Mouse (Mus musculus) forebrain, postnatal 0 days (tissue): ENCODE measurements at regions not wholly inside any gene's neighbourhood (a gene's known extent, or its start where the extent isn't known, plus 50 kb on each side); places are given as distances from the start of the nearest gene placed in this dataset.

ENCODE experiments used
- ATAC-seq: fragments of 200-750 bp; cut with Nextera tagmentation; 2 replicates; pipeline ENCODE4 v1.8.0; 2017; ENCODE audit warnings: mild to moderate bottlenecking, moderate library complexity
- DNase-seq: peaks from one replicate; pipeline ENCODE4 v3.0.0-alpha.2; 2015
- H3K27ac ChIP-seq: fragments of 300-500 bp; sonication (generic); 2 replicates; pipeline ENCODE4 v1.5.1; 2014; ENCODE audit warnings: low read depth, mild to moderate bottlenecking, antibody characterized with exemption, low read length, moderate library complexity, mixed read lengths
- H3K27me3 ChIP-seq: fragments of 300-500 bp; sonication (generic); 2 replicates; pipeline ENCODE4 v1.6.1; 2014; ENCODE audit warnings: mild to moderate bottlenecking, low read length, mixed read lengths; ENCODE audit not compliant: insufficient read depth
- H3K36me3 ChIP-seq: fragments of 300-500 bp; sonication (generic); 2 replicates; pipeline ENCODE4 v1.6.1; 2014; ENCODE audit warnings: mild to moderate bottlenecking, moderate library complexity; ENCODE audit not compliant: insufficient read depth
- H3K4me1 ChIP-seq: fragments of 300-500 bp; sonication (generic); 2 replicates; pipeline ENCODE4 v1.6.1; 2014; ENCODE audit warnings: antibody characterized with exemption; ENCODE audit not compliant: insufficient read depth
- H3K4me2 ChIP-seq: fragments of 300-500 bp; sonication (generic); 2 replicates; pipeline ENCODE4 v1.6.1; 2014; ENCODE audit warnings: low read depth, mild to moderate bottlenecking, moderate library complexity
- H3K4me3 ChIP-seq: fragments of 300-500 bp; sonication (generic); 2 replicates; pipeline ENCODE4 v1.5.1; 2014; ENCODE audit warnings: low read depth, low read length, mixed read lengths
- H3K9ac ChIP-seq: fragments of 300-500 bp; sonication (generic); 2 replicates; pipeline ENCODE4 v1.6.1; 2014; ENCODE audit warnings: mild to moderate bottlenecking
- H3K9me3 ChIP-seq: fragments of 300-500 bp; sonication (generic); 2 replicates; pipeline ENCODE4 v1.6.1; 2016; ENCODE audit warnings: low read length
- CTCF ChIP-seq: sonication (generic); IDR thresholded peaks from 2 replicates; pipeline ENCODE4 v1.5.1; 2016; ENCODE audit warnings: antibody characterized with exemption, control low read depth, low read depth
- WGBS: fragments of 180-500 bp; shearing (Covaris S2); extraction: QIAGEN DNeasy Blood & Tissue Kit; methylation state at CpG from one replicate; pipeline ENCODE4 v1.1.7; 2014; 5-methylcytosine and 5-hydroxymethylcytosine counted together

DNA sequence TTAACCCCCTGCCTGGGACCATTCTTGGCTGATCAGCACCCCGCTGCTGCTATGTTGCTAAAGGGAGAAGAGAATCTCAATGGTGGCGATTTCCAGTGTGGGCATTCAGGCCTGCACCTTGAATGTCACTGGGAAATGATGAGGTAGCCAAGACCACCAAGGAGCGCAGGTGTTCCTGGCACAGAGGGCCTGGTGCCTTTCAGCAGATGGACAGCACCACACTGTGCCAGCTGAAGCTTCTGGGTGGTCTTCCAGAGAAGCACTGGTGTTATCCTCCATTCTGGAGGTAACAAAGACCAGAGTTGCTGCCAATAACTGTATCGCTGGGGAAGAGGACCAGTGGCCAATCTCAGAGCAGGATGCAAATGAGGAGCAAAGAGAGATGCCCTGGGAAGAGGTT is 338.5 kb downstream of the Lmo4 start:
- Histone ChIP-seq H3K9me3 (no peaks in the 10 kb centered on the region), H3K9ac (no peak overlapping the region), H3K4me2 (no peak overlapping the region), H3K27ac (no peak overlapping the region), H3K4me1 (no peaks in the 10 kb centered on the region), H3K36me3 (no peaks in the 10 kb centered on the region), H3K27me3 (no peaks in the 10 kb centered on the region), H3K4me3 (no peak overlapping the region)
- TF ChIP-seq CTCF = no peak
- WGBS = 59% methylated on average over 4 of the region's 4 CpGs
- DNase-seq (no peak), ATAC-seq (no peak)

DNA sequence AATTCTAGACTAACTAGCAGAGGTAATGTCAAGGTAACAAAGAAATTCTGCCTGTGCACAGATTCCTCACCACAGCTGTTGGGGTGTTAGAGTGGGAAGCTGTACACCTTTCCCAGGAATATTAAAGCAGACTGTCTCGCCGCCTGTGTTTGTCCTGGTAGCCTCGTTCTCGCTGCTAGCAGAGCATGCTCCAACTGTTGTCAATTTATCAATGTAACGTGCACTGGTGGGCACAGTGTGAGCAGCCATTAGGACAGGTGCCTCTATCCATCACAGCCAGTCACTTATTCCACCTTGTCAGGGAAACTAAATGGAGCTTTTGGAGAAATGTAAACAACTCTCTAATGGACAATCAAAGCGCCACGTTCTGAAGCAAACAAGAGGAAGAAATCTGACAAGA is 339.4 kb downstream of the Lmo4 start:
- Histone ChIP-seq H3K27me3 (no peaks in the 10 kb centered on the region), H3K4me1 (no peaks in the 10 kb centered on the region), H3K4me2 (no peak overlapping the region), H3K9me3 (no peaks in the 10 kb centered on the region), H3K36me3 (no peaks in the 10 kb centered on the region), H3K4me3 (no peak overlapping the region), H3K9ac (no peak overlapping the region), H3K27ac (no peak overlapping the region)
- ATAC-seq (no peak), DNase-seq (no peak)
- TF ChIP-seq CTCF = no peak
- WGBS = 70% methylated on average over 7 of the region's 7 CpGs

DNA sequence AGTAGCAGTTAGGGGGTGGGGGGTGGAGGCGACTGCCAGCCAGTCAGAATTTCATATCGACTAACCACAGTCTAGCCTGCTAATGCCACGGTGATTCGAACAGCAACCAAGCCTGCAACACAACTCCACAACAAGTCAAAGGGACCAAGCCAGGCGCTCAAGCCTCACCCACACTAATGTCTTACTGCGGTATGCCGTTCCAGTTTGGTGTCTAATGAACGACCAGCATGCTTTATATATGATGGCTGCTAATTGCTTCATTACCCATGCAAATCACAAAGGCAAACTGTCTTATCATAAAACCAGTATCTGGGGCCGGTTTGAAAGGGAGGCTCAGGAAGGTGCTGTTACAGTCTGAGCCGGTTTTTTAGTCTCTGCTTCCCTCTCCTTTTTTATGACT is 340.5 kb downstream of the Lmo4 start:
- DNase-seq (no peak), ATAC-seq (no peak)
- no peak for TF ChIP-seq CTCF
- Histone ChIP-seq H3K4me2 (no peak overlapping the region), H3K27me3 (no peaks in the 10 kb centered on the region), H3K27ac (no peak overlapping the region), H3K9ac (no peak overlapping the region), H3K36me3 (no peaks in the 10 kb centered on the region), H3K4me3 (no peak overlapping the region), H3K9me3 (no peaks in the 10 kb centered on the region), H3K4me1 (no peaks in the 10 kb centered on the region)
- 42% methylated on average over 10 of the region's 10 CpGs for WGBS

DNA sequence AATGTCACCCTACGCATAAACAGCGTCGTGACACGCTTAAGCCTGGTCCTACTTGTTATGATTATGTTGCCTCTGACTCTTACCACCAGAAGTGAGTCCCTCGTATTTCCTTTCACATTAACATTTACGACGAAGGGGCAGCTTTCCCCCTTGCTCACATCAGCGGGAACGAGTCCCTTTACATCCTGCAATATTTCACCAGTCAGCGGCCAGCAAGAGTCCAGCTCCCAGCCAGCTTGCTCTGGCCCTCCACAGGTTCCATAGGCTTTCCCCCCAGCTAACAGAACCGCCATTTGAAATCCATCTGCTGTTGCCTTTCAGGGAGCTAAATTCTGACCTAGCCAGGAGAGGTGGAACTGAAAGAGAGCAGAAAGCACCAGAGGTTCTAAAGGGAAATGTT is 342.5 kb downstream of the Lmo4 start:
- Histone ChIP-seq H3K27ac (no peak overlapping the region), H3K4me3 (no peak overlapping the region), H3K9me3 (no peaks in the 10 kb centered on the region), H3K9ac (no peak overlapping the region), H3K4me2 (no peak overlapping the region), H3K27me3 (no peaks in the 10 kb centered on the region), H3K36me3 (no peaks in the 10 kb centered on the region), H3K4me1 (no peaks in the 10 kb centered on the region)
- no peak for TF ChIP-seq CTCF
- DNase-seq (no peak), ATAC-seq (no peak)
- WGBS = 91% methylated on average over 11 of the region's 11 CpGs

DNA sequence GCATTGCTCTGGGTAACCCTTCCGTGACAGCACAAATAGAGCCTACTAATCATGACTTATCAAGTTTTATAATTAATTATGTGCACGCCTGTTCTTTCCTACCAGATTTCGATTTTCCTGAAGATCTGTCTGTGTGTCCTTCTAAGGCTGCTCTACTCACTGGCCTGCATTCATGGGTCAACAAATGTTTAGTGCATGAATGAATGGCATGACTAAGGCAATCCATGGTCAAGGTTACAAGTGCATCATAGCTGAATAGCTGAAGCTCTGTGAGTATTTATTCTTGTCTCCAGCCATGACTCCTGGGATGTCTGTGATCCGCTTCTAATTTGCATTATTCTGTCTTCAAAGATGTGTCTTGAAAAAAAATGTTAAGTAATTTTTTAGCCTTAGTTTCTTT is 343.2 kb downstream of the Lmo4 start:
- Histone ChIP-seq H3K4me2 (no peak overlapping the region), H3K27ac (no peak overlapping the region), H3K36me3 (no peaks in the 10 kb centered on the region), H3K4me3 (no peak overlapping the region), H3K27me3 (no peaks in the 10 kb centered on the region), H3K9ac (no peak overlapping the region), H3K9me3 (no peaks in the 10 kb centered on the region), H3K4me1 (no peaks in the 10 kb centered on the region)
- WGBS = 84% methylated on average over 4 of the region's 4 CpGs
- ATAC-seq (no peak), DNase-seq (no peak)
- no peak for TF ChIP-seq CTCF

DNA sequence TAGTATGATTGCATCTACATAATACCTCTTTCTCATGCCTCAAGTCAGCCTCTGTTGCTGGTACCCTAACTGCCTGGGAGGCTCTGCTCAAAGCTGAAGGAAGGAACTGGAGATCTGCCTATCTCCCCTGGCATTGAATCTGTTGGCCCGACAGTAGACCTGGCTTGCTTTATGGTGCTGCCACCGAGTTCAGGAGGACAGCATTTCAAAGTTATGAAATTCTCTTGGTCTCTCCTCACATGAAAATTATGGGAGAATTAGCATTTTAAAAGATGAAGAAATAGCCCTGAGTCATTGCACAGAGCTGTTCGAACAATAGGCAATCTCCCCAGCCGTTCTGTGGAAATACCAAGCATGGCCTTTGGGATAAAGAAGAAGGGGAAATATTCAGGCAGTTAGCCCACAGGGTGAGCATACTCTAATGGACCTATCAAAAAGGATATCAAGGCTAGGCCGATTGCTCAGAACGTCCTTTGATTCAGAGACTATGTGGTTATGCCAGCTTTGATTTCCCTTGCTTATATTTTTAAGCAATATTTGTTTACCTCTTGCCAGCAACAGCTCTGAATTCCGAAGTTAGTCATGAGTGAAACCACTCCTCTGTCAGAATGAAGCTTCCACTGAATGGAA is 369.3 kb downstream of the Lmo4 start:
- no peak for ATAC-seq
- Histone ChIP-seq H3K9me3 (no peaks in the 10 kb centered on the region), H3K27me3 (no peaks in the 10 kb centered on the region), H3K27ac (no peak overlapping the region), H3K36me3 (no peaks in the 10 kb centered on the region), H3K9ac (no peak overlapping the region), H3K4me2 (no peak overlapping the region), H3K4me1 (no peaks in the 10 kb centered on the region), H3K4me3 (no peak overlapping the region)
- DNase-seq = no peak
- TF ChIP-seq CTCF = no peak
- WGBS = 89% methylated on average over 7 of the region's 7 CpGs

DNA sequence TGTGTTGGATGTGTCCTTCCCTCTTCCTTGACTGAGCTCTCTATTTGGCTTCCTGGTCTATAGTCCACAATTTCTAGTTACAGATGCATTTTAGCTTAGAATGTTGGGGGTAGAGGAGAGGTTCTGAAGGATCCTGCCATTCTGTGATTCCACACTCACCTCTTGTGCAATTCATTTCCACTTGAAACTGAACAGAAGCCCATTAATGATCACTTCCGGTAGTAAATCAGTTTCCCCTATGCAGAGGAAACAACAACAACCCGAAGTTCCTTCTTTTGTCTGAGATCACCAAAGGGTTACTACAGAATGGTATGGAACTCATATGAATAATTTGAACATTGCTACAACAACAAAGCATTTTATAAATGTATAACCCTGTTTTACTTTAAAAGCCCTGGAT is 370.3 kb downstream of the Lmo4 start:
- Histone ChIP-seq H3K9ac (no peak overlapping the region), H3K4me1 (no peaks in the 10 kb centered on the region), H3K4me2 (no peak overlapping the region), H3K36me3 (no peaks in the 10 kb centered on the region), H3K27me3 (no peaks in the 10 kb centered on the region), H3K9me3 (no peaks in the 10 kb centered on the region), H3K27ac (no peak overlapping the region), H3K4me3 (no peak overlapping the region)
- TF ChIP-seq CTCF = no peak
- DNase-seq = no peak
- 85% methylated on average over 2 of the region's 2 CpGs for WGBS
- ATAC-seq = no peak

DNA sequence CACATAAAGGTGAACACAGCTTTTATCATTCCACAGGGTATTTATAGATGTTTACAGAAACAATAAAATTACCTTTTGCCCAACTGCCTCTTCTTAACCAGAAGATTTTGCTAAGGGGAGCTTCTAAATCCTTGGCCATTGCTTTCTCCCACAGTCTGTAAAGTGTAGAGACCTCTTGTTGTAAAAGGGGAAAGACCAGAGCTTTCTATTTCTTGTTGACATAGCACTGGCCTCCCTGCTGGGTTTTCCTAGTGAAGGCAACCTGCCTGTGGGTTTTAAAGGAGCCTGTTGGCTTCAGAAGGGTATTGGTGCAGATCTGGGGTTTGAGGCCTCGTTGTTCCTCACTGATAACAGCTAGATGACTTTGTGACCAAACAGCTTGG is 381.6 kb downstream of the Lmo4 start:
- no peaks in the 10 kb centered on the region for H3K36me3 ChIP-seq
- no peaks in the 10 kb centered on the region for H3K27me3 ChIP-seq
- H3K4me2 ChIP-seq = no peak overlapping the region
- ATAC-seq (no peak), DNase-seq (no peak)
- no peak overlapping the region for H3K4me3 ChIP-seq
- no peak overlapping the region for H3K27ac ChIP-seq
- no peak overlapping the region for H3K9ac ChIP-seq
- no peaks in the 10 kb centered on the region for H3K4me1 ChIP-seq
- WGBS = 58% methylated on average over 1 of the region's 1 CpGs
- no peak for TF ChIP-seq CTCF
- no peaks in the 10 kb centered on the region for H3K9me3 ChIP-seq
